Mouse (Mus musculus) gastrocnemius, postnatal 25 days (tissue): ENCODE results near the gene Akr1a1. TPM values are rescaled to one million over a fixed set of nuclear protein-coding genes. Genes with fewer than 3 reads are reported as not detected.

Experiments used
- total RNA-seq, 2 experiments: library from RNA; stranded (reverse); gene quantifications; 1 replicate in 1 of 2; 2 replicates in 1 of 2; pipeline ENCODE4 v1.2.3; 2021

Gene Akr1a1
- total RNA-seq, 2 experiments from 2014 or later: 175 to 184 TPM

Other genes with a start within 250 kb of the Akr1a1 start
- 10 to 100 TPM; 76.6 to 83.8 TPM for gene Mast2, start 187.5 kb downstream of the Akr1a1 start, total RNA-seq
- gene Ipp, start 144.1 kb downstream of the Akr1a1 start, total RNA-seq: 10 to 100 TPM; 11.0 to 14.6 TPM
- 10 to 100 TPM; 14.1 to 18.7 TPM for gene Tmem69, start 95.7 kb downstream of the Akr1a1 start, total RNA-seq
- gene Gpbp1l1, start 94.0 kb downstream of the Akr1a1 start, total RNA-seq: 10 to 100 TPM; 28.0 to 28.3 TPM
- 1 to 10 TPM; 1.4 to 1.8 TPM for gene Ccdc17, start 55.0 kb downstream of the Akr1a1 start, total RNA-seq
- gene Nasp, start 23.7 kb downstream of the Akr1a1 start, total RNA-seq: 10 to 100 TPM; 12.4 to 12.8 TPM
- 100 to 1,000 TPM; 229 to 254 TPM for gene Prdx1, start 33.9 kb upstream of the Akr1a1 start, total RNA-seq
- 10 to 100 TPM; 29.1 to 33.9 TPM for gene Mmachc, start 56.7 kb upstream of the Akr1a1 start, total RNA-seq
- gene Ccdc163, start 56.8 kb upstream of the Akr1a1 start, total RNA-seq: 1 to 10 TPM; 2.6 to 3.5 TPM
- 1 to 10 TPM; 1.3 to 1.5 TPM for gene Tesk2, start 69.3 kb upstream of the Akr1a1 start, total RNA-seq
- gene Toe1, start 156.0 kb upstream of the Akr1a1 start, total RNA-seq: 1 to 10 TPM; 3.8 to 4.4 TPM
- 1 to 10 TPM; 1.0 to 1.5 TPM for gene Mutyh, start 156.0 kb upstream of the Akr1a1 start, total RNA-seq
- 1 to 10 TPM; 2.0 to 2.3 TPM for gene Hpdl, start 170.0 kb upstream of the Akr1a1 start, total RNA-seq
- under 1 TPM; 0.11 to 0.13 TPM for gene Zswim5, start 225.7 kb upstream of the Akr1a1 start, total RNA-seq